Mouse (Mus musculus): ENCODE results near the gene A830018L16Rik.
A peak's percentile ranks its signal among the peaks of the same experiment; 100 is the strongest.

A830018L16Rik gene

GRCm38 (mm10) chr1:11652773-11653172 lies 238.9 kb downstream of the A830018L16Rik start:
- DNase-seq (ENCODE audit: low spot score) = no peak

GRCm38 (mm10) chr1:11657341-11658060 lies 243.6 kb downstream of the A830018L16Rik start:
- peak; percentile 90 for DNase-seq (ENCODE audit: low spot score)

- DNase-seq (ENCODE audit: low spot score) = no peak
These were observed 244.2 kb downstream of the A830018L16Rik start for GRCm38 (mm10) chr1:11658061-11658625.

DNA sequence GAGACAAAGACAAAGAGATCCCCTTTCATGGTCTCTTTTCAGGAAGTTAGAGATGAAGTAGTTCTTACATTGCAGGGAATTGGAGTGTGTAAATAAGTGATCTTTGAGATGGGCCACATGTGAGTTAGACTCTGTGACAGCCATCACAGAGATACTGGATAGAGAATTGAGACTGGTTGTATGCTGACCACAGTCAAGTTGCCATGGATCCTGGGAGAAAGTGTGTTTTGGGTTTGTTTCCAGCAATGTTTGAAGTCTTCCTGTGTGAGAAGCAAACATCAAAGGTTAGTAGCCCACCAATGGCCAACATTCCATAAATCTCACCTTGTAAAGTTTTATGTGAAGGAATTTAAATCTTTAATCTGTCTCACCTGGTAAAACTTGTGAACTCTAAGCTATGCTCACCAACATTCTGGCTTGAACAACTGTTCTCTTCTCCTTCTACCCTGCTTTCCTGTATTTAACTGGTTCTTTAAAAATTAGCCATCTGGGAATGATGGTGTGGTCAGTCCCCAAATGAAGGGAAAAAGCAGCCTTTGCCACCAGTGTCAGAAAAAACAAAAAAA lies 330.9 kb downstream of the A830018L16Rik start:
- no peak for DNase-seq (ENCODE audit: low spot score)

DNA sequence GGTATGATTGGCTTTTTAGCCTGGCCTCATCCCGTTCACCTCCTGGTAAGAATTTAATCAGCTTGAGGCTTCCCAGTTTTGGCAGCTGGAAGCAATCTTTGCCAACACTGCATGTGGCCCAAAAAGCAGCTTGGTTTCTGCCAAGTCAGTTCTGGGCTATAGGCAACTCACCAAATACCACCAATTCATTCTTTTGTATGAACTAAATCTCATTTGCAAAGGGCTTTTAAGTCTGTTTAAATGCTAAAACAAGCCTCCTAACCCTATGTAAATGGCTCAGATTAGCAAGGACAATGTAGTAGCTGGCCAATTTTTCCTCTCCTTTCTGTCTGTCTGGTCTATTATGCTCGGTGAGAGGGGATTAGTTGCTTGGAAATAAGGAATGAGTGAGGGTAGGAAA lies 334.5 kb downstream of the A830018L16Rik start:
- no peak for DNase-seq (ENCODE audit: low spot score)

DNA sequence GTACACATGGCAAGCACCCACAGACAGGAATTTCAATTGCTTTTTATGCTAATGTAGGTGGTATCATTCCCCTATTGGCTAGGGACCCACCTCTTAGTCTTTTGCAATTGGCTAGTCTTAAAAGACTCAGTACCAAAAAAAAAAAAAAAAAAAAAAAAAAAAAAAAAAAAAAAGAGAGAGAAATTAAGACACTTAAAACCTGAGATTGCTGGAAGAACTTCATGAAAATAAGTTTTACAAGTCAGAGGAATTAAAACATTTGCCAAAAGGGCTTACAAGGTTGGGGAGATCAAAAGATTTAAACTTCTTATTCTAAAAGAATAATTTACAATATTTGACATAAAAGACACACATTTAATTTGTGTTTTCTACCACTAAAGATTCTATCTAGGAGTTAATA lies 336.2 kb downstream of the A830018L16Rik start:
- no peak for DNase-seq (ENCODE audit: low spot score)

DNA sequence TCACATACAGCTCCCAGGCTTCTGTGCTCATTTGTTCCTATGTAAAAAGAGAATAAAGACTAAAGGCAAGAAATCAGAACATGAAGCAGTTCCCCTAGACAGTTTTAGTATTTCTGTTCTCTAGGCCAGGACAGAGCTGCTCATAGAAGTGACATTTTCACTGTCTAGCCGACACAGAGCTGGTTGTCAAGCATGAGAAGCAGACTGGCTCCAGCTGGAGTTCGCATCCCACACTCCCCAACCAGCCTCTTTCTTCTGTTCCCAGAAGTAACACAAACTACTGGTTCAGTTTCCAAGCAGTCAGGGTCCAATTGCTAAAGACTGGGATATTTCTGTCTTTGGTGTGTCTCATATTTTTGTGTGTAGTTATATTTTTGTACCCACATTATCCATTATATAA lies 336.7 kb downstream of the A830018L16Rik start:
- no peak for DNase-seq (ENCODE audit: low spot score)

DNA sequence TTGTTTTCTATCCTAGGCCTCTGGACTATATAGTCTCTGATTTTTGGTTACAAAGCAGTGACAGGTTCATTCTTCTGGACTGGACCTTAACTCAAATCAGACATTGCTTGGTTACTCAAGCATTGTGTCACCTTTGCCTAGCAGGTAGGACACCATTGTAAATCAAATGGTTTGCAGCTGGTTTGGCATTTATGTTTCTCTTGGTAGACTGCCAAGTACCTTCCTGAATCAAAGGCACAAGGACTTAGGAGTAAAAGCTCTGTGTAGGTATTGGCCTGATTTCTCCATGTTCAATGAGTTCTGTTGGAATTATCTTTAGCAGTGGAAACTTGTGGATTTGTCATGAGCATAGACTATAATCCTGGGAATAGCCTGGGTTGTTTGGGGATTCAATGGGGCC lies 338.1 kb downstream of the A830018L16Rik start:
- DNase-seq (ENCODE audit: low spot score) = no peak

- DNase-seq (ENCODE audit: low spot score) = no peak
These were observed 374.4 kb downstream of the A830018L16Rik start for GRCm38 (mm10) chr1:11788264-11788663.

DNA sequence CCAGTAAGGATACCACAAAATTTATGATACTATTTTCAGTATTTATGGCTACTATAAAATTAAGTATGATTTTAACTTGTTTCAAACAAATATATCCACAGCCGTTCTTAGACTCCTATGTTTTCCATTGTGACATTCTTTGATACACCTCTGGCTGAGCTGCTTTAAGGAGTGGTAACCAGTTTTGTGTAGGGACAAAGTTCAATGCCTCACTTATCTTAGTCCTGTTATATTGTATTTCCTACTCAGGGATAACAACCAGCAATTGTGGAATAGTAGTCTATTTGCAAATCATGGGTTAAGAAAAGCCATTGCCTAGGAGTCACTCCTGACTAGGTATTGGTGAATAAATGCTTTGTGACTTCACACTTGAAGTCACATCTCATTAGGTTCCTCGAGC lies 378.9 kb downstream of the A830018L16Rik start:
- DNase-seq (ENCODE audit: low spot score) = no peak

DNA sequence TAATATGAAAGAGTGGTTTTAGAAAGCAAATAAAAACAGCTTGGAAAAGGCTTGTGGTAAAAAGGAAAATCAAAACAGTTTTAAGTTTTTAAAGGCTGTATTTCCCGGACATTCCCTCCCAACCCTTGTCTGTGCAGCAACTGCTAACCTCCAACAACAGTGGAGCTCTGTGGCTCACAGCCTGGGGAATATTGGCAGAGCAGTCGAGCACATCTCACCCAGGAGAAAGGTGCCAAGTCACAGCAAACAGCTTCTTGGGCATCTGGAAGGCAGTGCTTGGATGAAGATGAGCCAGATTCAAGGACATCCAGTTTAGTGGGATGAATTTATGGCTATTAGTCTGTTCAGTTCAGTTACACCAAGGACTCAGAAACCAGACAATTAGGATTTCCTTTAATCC lies 381.8 kb downstream of the A830018L16Rik start:
- DNase-seq (ENCODE audit: low spot score) = no peak

GRCm38 (mm10) chr1:11872847-11873246 lies 458.9 kb downstream of the A830018L16Rik start:
- no peak for DNase-seq (ENCODE audit: low spot score)

DNA sequence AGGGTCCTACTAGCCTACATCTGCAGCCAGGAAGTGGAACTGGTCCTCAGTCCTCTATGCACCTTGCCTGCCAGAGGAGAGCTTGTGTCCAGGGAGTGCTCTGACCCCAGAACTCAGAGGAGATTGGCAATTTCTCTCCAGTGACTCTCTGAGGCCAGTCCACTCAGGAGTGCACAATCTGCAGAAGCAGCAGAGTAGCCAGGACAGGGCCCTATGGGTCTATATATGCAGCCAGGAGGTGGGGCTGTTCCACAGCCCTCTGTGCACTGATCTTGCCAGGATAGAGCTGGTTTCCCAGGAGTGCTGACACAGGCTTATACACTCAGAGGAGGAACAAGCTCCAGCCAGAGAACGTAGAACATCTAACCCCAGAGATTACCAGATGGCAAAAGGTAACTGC lies 459.7 kb downstream of the A830018L16Rik start:
- peak; percentile 3 for DNase-seq (ENCODE audit: low spot score)

GRCm38 (mm10) chr1:11881706-11882105 lies 467.8 kb downstream of the A830018L16Rik start:
- DNase-seq (ENCODE audit: low spot score) = no peak

DNA sequence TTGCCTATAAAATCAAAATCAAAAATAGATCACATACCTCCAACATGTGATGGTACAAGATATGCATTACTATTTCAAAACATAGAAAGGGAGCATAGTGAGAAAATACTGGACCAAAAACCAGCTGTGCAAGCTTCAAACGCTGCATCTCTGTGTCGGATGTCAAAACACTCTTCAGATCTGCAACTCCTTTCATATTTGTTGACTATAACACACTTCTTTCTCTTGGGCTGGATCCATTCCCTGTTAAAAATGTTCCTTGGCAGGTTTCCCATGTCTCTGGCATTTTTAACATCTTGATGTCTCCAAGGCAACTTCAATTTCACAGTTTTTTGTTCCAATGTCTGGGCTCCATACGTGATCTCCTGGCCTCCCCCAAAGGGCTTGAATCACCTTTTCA lies 481.8 kb downstream of the A830018L16Rik start:
- DNase-seq (ENCODE audit: low spot score) = no peak

- no peak for DNase-seq (ENCODE audit: low spot score)
These were observed 502.0 kb downstream of the A830018L16Rik start for GRCm38 (mm10) chr1:11915873-11916272.

GRCm38 (mm10) chr1:11936984-11937383 lies 523.1 kb downstream of the A830018L16Rik start:
- DNase-seq (ENCODE audit: low spot score) = no peak

GRCm38 (mm10) chr1:11959421-11960206 lies 545.7 kb downstream of the A830018L16Rik start:
- DNase-seq (ENCODE audit: low spot score) = no peak

- no peak for DNase-seq (ENCODE audit: low spot score)
These were observed 568.8 kb downstream of the A830018L16Rik start for GRCm38 (mm10) chr1:11982590-11983136.

DNA sequence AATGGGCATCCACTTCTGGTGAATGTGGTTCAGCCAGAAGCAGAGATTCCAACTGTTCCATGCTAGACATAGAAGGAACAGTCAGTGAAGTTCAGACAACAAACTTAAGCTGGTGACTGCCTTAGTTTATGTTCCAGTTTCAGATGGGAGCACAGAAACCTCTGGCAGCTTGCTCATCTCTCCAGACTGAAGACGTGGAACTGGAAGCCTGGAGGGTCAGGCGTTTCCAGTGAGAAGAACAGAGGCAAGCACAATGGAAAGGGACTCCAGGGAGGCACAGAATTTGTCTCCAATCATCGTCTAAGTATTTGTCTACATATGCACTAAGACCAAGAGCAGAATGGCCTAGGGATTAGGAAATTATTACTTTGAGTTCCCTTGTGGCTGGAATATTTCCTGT lies 576.1 kb downstream of the A830018L16Rik start:
- DNase-seq (ENCODE audit: low spot score) = no peak

GRCm38 (mm10) chr1:11996297-11996878 lies 582.5 kb downstream of the A830018L16Rik start:
- no peak for DNase-seq (ENCODE audit: low spot score)

GRCm38 (mm10) chr1:11997574-11997973 lies 583.7 kb downstream of the A830018L16Rik start:
- DNase-seq (ENCODE audit: low spot score) = no peak

All from embryo, embryonic 10 days (tissue).